Mouse (Mus musculus) cerebellum, adult 9-10 months (tissue): Measurements from ENCODE around the gene Rps10.
A peak's percentile ranks its signal among the peaks of the same experiment; 100 is the strongest.

Source experiments
- DNase-seq: peaks from one replicate; pipeline ENCODE4 v3.0.0; 2022

Gene Rps10

DNA sequence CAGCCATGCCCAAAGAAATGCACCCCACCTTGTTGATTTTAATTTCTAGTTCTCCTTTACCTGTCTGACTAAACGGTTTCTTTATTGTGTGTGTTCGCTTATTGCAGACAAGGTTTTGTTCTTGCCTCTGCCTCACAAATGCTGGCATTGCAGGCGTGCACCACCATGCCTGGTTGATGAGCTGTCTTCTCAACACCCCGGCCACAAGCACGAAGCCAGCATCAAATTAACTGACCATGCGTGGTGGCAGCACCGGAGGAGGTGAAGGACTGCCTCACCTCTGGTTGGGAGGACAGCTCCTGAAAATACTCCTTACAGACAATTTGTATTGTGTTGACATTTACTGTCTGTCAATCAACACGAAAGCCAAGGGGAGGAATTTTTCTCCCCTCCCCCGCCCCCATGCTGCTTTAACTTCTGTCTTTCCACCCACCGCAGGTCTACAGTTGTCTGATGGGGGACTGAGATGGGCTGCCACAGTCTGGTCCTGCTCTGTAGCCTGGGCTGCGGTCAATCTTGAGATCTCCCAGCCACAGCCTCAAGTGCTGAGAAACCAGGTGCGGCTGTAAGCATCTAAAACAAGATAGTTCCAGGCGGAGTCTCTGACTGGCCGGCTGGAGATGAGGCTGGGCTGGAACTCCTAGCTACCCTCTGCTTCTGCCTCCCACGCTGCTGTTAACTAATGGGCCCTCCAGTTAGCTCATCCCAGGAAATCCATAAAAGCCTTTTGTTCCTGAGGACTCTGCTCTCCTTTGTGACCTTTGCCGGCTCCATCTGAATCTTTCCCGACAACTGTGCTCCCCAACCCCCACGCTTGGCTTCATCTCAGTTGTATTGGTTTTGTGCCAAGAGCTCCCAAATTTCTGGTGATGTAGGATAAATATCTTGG lies at the start of gene Rps10:
Gene Rps10 (minus strand): TSS at position 538 of the 889 bp plus-strand sequence.
- DNase-seq: no peak

DNA sequence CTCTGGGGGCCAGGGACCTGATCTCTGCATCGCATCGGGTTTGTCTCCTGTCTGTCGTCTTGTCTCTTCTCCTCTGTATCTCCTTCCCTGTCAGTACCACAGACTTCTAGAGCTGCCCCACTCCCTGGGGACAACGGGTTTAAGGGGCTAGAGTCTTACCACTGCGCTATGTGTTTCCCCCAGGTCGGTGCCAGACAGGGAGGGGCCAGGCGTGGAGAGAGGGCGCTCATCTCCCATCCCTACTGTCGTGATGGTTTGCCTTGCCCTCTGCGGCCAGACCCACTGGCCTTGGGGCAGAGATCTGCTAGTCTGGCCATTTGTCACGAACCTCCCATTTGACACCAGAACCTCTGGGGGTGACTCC lies 49.1 kb upstream of the Rps10 start:
- DNase-seq: no peak

DNA sequence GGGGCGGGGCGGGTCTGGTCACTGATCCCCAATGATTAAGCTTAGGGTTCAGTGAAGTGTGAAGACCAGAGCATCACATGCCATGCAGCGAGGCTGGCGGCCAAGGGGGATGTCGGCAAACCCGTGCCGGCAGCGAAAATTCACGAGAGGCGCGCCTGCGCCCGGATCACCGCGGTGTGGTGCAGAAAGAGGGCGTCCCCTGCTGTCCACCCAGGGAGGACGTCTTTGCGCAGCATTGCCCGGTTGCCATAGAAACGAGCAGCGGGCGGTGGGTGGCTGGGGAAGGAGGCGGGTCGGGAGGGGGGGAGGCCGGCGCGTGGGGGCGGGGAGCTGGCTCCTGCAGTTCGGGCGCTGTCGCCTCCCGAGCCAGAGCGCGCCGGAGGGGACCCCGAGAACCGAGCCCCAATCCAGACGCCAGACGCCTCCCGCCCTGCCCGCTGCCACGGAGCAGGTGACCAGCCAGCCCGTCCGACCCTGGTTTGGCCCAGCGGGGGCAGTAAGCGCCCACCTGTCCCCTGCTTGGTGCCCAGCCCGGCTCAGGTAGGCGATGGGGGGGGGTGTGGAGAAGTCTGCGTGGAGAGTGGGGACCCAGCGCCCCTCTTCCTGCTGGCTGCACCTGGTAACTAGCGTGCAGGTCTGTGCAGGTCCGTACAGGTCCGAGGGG lies 48.5 kb upstream of the Rps10 start:
- peak; percentile 77 for DNase-seq

DNA sequence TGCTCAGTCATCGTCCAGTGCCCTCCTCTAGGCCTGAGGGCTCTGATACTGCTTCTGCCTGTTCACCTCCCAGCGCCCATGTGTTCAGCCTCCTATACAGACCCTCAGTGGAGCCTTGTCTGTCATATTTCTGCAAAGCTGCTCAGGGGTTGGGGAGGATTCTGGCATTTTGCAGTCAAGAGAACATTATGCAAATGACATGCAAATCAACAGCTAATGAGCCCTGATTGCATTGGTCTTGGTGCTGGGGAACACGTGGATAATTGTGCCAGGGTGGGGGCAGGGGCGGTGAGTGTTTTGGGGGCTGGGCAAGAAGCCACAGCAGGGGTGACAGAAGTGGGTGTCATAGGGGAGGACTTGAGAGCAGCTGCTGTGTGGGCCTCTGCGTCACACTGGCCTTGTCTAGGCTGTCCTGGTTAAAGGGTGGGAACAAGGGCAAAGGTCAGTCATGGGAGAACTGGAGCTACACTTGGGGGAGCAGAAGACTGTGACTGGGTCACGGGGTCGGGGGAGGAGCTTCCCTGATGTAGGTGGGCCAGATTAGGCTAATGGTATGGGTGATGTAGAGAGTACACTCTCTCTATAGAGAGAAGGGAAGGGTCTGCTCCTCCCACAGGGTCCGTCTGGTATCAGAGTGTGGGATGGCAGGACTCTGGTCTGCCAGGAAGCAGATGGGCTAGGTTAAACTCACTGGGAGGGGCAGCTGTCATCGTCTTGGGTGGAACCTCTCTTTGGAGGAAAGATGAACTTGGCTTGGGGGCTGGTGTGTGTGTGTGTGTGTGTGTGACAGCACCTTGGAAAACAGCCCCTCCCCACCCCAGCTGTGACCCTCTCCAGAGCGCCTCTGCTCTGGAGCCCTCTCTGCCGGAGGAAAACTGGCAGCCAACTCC lies 42.7 kb upstream of the Rps10 start:
- DNase-seq: no peak

DNA sequence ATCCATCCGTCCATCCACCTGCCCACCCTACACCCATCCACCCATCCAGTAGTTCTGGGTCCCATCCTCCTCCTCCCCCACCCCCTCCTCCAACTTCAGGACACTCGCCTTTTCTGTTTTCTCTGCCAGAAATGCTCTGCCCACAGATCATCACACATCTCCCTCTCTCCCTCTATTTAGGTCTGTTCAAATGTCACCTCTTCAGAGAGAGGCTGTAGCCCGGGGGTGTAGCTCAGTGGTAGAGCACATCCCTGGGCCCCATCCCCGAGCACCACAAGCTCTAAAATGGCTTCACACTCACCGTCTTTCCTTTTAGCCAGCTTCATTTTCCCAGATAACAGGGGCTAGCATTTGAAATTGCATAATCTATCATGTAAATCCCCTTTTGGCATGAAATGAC lies 41.3 kb upstream of the Rps10 start:
- DNase-seq: no peak

DNA sequence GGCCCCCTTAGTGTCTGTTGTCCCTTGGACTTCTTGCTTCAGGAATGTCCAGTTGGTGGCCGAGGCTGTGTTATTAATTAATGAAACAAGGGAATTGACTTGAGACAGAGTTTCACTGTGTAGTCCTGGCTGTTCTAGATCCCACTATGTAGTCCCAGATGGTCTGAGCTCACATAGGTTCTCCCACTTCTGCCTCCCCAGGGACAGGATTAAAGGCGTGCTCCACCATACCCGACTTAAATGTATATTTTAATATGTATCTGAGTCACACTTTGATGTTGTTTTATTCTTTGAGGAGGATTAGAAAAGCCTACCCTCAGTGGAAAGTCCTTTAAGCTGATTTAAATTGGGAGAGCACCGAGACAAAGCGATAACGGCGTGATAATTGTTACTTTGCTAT lies 39.8 kb upstream of the Rps10 start:
- no peak for DNase-seq

DNA sequence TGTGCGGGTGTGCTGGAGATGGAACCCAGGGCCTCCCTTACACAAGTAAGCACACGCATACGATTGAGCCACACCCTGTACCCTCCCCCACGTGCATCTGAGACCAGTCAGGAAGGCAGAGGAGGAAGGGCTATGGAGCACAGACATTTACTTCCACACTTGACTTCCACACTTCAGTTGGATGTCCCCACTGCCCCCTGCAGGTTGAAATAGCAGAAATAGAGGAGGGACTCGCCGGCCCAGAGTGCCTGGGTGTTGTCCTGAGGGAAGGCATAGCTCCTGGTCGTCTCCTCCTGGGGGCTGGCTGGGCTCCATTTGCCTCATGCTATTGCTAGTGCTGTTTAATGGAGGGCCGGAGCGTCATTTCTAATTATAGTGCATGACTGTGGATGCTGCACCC lies 39.0 kb upstream of the Rps10 start:
- DNase-seq: peak; percentile 65

DNA sequence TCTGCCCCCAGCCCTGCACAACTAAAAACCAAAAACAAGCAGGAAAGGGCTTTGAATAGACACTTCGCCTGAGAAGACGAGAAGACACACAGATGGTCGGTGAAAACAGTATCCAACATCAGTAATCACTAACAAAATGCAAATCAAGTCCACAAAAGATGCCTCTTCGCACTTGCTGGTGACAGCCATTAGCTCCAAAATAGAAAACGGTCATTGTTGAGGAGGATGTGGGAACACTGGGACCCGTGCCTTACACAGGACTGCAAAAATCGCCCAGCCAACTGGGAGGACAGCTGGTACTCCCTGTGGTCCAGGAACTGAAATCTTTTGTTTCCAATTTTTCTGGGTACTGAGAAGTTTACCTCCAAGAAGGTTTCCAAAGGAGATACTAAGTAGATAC lies 37.5 kb upstream of the Rps10 start:
- DNase-seq: no peak

DNA sequence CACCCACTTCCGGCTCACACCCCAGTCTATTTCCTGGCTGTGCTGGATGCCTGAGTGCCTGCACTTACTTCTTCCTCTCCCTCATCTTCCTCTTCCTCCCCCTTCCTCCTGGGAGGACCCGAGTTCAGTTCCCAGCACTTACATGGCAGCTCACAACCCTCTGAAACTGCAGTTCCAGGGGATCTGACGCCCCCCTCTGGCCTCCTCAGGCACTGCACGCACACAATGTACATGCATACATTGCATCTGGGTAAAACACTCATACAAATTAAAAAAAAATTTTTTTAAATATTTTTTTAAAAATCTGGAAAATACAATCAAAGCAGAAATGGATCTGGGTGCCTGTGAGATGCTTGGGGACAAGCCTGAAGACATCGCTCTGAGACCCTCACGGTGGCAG lies 35.3 kb upstream of the Rps10 start:
- no peak for DNase-seq

DNA sequence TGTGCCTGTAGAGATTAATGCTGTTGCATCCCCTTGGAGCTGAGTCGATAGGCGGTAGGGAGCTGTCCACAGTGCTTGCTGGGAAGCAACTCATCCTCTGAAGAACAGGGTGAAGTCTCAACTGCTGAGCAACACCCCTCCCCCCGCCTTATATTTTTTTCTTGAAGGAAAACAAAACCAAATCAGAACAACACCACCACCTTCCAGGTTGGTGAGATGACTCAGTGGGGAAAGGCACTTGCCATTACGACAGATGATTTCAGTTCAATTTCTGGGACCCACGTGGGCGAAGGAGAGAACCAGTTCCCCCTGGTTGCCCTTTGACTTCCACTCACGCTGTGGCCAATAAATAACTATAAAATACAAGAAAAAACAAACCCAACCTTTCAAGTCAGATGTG lies 22.3 kb upstream of the Rps10 start:
- DNase-seq: no peak

DNA sequence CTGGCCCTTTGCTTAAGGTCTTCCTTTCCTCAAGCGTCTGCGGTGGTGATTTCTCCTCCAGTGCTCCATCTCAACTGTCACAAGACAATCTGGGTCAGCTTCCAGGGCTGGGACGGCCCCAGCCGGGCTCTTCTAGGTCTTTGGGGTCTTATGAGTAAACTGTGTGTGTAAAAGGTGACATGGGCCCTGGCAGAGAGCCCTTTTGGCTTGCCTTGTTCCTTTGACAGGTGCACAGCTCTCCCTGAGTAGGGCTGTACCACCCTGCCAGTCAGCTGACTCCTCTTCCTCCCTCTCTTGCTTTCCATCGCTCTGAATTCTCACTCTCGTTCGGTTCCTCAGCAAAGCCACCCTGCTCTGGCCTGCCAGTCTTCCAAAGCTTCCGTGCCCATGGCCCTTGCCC lies 20.7 kb upstream of the Rps10 start:
- peak; percentile 88 for DNase-seq

DNA sequence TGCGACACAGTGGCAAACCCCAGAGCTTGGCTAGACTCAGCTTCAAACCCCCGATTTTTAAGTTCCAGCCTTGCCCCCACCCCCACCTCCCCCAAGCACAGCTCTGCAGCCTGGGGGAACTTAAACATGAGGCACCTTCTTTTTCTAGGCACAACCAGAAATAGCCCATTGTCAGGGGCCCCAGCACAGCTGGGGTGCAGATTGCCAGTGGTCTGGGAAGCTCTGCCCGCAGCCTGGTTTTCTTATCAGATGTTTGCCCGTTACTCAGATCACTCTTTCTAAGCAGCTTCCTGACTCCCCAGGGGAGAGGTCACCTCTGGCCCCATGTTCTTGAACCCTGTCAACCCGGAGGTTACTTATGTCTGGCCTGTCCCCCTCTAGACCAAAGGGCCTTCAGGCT lies 19.9 kb upstream of the Rps10 start:
- no peak for DNase-seq

DNA sequence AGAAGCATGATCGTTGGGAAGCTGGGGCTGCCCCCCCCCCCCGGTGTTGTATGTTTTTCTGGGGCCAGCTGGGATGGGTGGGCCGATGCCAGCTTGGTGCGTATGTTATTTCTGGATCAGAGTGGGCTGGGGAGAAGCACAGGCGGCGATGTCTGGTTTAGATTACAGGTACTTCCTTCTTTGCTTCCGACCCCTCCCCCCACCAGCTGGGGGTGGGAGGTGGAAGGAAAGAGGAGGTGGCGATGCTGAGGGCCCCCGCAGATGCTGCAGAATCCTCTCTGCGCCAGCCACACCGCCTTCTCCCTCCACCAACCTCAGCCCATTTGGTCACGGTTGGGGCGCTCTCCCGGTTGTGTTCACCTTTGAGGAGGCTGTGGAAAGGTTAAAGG lies 19.5 kb upstream of the Rps10 start:
- peak; percentile 83 for DNase-seq

DNA sequence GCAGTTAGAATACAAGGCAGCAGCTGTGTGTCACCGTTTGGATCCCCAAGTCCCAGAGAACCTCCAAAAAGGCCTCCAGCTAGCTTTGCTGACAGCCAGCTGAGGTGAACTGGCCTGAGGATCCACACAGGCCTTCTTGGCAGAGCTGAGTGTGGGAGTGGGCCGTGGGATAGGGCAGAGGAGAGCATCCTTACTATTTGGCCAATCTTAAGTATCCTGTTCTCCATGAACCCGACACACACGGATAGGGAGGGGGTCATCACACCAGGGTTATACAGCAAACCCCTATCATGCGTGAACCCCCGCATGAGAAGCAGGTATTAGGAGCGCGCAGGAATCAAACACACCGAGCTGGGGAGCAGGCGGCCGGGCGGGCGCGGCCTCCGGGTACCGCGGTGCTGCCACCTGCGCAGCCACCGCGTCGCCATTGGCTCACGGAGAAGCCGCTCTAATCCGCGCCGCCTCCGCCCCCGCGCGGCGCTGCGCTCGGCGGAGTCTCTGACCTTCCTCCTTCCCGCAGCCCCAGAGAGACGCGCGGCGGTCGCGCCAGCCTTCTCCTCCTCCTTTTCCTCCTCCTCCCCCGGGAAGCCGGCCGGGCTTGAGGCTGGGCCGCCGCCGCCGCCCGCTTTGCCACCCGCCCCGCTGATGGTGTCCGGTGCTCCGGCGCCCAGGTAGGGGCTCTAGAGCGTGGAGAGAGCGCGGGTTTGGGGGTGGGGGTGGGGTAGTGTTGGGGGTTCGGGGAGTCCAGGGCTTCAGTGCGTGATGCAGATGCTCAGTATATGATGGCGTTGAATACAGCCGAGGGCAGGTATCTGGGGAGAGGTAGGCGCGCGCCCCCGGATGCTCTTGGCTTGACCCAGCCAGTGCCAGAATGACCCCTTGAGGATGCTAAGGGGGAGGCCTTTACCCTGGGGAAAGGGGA lies 18.9 kb upstream of the Rps10 start, which contains the start of gene Pacsin1:
Gene Pacsin1 (plus strand): TSS at position 421 of the 922 bp plus-strand sequence.
- peak; percentile 89 for DNase-seq

DNA sequence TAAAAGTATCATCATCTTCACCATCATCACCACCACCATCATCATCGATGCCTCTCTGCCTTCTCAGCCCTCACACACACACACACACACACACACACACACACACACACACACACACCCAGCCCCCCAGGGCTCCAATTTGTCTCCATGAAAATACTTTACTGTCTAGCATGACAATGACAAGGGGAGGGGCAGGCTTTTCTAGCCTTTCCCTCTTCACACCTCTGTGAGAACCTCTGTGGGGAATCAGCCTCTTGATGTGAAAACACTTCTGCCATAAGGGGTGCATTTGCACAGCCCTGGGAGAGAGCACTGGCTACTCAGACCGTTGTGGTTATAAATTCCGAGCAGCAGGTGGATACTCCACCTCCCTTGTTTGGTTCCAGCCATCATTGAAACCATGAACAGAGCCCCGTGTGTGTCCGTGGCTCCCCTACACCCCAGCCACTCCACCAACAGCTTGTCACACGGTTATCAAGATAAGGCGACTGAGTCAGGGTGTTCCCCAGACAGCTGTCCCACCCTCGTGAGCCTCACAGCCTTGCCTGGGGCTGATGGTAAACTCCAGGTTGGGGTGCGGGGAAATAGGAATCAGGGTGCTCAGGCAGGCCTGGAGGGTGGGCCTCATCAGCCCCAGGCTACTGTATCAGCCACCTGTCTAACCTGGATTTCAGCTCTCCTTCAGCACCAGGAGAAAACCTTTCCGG lies 16.9 kb upstream of the Rps10 start:
- no peak for DNase-seq

DNA sequence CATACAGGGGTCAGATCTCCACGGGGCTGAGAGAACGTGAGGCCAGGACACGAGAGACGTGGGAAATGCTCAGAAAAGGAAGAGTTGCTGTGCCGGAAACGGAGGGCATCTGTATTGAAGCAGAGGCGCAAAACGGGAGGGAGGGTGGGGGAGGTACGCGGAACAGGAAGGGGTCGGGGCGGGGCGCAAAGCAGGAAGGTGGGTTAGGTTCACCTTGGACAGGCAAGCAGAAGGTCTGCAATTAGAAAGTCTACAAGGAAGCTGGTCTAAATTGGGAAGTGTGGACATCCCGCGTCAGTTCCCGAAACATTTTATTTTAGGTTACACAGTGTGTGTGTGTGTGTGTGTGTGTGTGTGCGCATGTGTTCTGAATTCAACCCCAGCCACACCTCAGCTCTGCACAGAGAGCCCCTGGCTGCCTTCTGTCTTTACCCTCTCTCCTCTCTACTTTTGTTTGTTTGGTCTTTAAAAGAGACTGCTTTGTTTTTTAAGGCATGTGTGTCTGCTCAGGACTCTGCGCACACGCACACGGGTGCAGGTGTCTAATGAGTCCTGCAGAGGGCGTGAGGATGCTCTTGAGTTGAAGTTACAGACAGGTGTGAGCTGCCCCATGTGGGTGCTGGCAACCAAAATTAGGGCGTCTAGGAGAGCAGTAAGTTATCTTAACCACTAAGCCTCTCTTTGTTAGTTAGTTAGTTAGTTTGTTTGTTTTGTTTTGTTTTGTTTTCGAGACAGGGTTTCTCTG lies 15.7 kb upstream of the Rps10 start:
- DNase-seq: peak; percentile 35

DNA sequence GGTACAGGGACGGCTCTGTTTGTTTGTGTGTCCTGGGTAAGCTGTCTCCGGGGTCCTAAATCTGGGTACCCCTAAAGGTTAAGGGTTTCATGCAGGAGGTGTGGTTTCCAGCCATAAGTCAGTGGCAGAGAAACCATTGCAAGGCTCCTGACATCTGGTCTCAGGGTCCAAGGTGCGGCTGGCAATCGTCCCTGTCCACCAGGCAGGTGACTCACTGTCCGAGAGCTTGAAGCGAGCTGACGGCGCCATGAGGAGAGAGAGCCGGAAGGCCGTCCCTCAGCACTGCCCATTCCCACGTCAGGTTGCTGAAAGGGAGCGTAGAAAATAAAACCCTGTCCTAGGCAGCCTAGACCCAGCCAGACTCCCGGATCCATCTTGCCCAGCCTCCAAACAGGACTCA lies 14.1 kb upstream of the Rps10 start:
- no peak for DNase-seq

DNA sequence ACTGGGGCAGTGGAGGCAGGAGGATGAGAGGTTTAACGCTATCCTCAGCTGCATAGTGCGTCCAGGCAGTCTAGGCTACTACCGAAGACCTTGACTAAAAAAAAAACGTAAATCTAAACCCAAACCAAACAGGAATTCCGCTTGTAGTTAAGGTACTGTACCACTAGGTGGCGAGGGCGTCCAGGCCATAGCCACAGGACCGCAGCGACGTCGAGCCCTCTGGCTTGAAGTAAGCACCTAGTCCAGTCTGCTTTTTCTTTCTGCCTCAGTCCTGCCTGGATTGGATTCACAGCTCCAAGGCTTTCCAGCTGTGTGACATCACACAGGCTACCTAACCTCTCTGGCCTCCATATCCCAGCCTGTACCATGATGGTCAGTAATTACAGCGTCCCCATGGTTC lies 13.7 kb upstream of the Rps10 start:
- peak; percentile 91 for DNase-seq

DNA sequence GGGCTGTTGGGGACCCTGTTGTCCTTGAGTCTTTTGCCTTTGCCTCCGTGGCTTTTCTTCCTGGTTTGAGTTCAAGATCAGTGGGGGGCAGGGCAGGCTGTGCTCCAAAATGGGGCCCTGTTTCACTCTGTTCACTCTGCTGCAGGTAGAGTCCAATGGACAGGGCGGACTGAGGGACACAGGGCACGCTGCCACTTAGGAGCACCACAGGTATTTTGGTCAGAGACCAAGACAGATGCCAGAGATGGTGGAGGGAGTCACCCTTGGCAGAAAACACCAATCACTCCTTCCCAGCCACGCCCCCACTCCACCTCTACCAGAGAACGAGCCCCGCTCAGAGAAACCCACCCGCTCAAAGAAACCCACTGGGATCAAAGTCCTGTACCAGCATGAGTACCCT lies 9.3 kb upstream of the Rps10 start:
- DNase-seq: peak; percentile 73

DNA sequence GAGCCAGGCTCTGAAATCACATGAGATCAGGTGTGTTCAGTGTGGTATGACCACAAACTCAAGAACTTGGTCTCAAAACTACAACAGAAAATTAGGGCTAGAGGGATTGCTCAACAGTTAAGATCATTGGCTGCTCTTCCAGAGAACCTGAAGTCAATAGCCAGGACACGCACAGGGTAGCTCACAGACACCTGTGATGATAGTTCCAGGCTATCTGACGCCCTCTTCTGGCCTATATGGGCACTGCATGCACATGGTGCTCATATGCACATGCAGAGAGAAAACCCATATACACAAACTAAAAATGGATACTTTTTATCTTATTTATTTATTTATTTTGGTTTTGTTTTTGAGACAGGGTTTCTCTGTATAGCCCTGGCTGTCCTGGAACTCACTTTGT lies 8.1 kb upstream of the Rps10 start:
- no peak for DNase-seq

DNA sequence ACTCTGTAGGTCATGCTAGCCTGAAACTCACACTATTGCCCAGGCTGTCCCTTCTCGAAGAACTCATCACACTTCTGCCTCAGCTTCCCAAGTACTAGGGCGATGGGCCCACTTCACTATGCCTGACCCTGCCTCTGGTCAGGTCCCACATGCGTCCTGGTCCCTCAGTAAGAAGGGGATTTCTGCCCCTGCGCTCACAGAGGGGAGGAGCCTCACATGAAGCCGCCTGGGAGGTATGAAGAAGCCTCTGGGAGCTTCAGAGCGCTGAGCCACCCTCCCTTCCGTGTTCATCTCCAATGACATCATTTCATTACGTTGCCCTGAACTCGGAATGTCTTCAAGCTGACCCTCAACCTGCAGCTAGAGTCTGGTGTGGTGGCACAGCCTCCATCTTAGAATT lies 7.3 kb upstream of the Rps10 start:
- DNase-seq: no peak
